Mouse (Mus musculus) limb, embryonic 15.5 days (tissue): Measurements from ENCODE around the gene Atp2b1. TPM values are rescaled to one million over a fixed set of nuclear protein-coding genes. Genes with fewer than 3 reads are reported as not detected.

Source experiments
- ATAC-seq: fragments of 200-750 bp; cut with Nextera tagmentation; 2 replicates; pipeline ENCODE4 v1.8.0; 2017; ENCODE audit warnings: low read depth, moderate TSS enrichment; ENCODE audit not compliant: insufficient number of reproducible peaks, low FRiP score, low TSS enrichment
- H3K27ac ChIP-seq: fragments of 300-500 bp; sonication (generic); 2 replicates; pipeline ENCODE4 v1.5.1; 2015; ENCODE audit warnings: moderate library complexity, mild to moderate bottlenecking, inconsistent platforms
- H3K27me3 ChIP-seq: fragments of 300-500 bp; sonication (generic); 2 replicates; pipeline ENCODE4 v1.6.1; 2015; ENCODE audit warnings: inconsistent platforms
- H3K36me3 ChIP-seq: fragments of 300-500 bp; sonication (generic); 2 replicates; pipeline ENCODE4 v1.6.1; 2015; ENCODE audit warnings: inconsistent platforms
- H3K4me1 ChIP-seq: fragments of 300-500 bp; sonication (generic); 2 replicates; pipeline ENCODE4 v1.6.1; 2015; ENCODE audit warnings: inconsistent platforms
- H3K4me2 ChIP-seq: fragments of 300-500 bp; sonication (generic); 2 replicates; pipeline ENCODE4 v1.6.1; 2015; ENCODE audit warnings: mild to moderate bottlenecking, inconsistent platforms
- H3K4me3 ChIP-seq: fragments of 300-500 bp; sonication (generic); 2 replicates; pipeline ENCODE4 v1.5.1; 2015; ENCODE audit warnings: mild to moderate bottlenecking, inconsistent platforms
- H3K9ac ChIP-seq: fragments of 300-500 bp; sonication (generic); 2 replicates; pipeline ENCODE4 v1.6.1; 2015; ENCODE audit warnings: inconsistent platforms
- H3K9me3 ChIP-seq: fragments of 300-500 bp; sonication (generic); 2 replicates; pipeline ENCODE4 v1.6.1; 2016; ENCODE audit warnings: inconsistent platforms
- WGBS: fragments of 180-500 bp; shearing (Covaris S2); methylation state at CpG from one replicate; pipeline ENCODE4 v1.1.7; 2015; 5-methylcytosine and 5-hydroxymethylcytosine counted together
- polyA plus RNA-seq: library from polyadenylated mRNA; unstranded; fragments of >200 nt; fragmentation: Nextera tagmentation; extraction: Ambion mirVana; gene quantifications from 2 replicates; pipeline ENCODE4 v1.2.1, GENCODE M21; 2015

Gene Atp2b1
- 132 and 139 TPM in 2 replicates for polyA plus RNA-seq

DNA sequence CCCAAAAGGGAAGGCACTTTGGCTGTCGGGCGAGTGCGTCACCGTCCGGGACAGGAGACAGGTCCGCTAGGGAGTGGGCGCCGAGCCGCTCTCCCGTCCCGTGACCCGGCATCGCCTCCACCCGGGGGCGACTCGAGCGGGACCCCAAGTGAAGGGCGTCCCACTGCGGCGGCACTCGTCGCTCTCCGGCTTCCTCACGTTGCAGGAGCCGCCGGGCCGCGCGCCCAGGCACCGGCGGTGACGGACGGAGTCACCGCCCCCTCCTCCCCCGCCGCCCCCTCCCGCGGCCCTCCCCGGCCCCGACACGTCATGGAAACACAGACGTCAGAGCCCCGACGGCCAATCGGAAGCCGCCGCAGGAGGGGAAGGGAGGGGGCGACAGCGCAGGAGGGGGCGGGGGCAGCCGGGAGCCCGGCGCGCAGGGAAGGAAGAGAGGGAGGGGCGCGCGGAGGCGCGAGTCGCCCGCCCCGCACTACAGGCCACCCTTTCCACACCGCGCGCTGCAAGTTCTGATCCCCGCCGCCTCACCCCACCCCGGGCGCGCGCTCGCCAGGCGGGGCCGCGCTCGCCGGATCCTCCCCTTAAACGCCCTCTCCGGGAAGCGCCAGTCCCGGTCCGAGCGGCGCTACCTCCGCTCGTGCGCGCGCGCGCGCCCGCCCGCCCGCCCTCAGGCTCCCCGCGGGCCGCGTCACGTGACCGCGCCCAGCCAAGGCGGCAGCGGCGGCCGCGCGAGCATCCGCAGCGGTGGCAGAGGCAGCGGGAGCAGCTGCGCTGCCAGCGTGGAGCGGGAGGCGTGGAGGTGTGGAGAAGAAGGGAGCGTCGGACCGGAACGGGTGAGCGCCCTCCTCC, at the start of gene Atp2b1:
Gene Atp2b1 (plus strand): TSS at position 446 of the 849 bp plus-strand sequence.
- Histone ChIP-seq H3K9ac (peak within 1 kb of the TSS; percentile 78), H3K4me2 (peak within 1 kb of the TSS; percentile 84), H3K36me3 (no peaks in the 10 kb centered on the region), H3K9me3 (no peaks in the 10 kb centered on the region), H3K27me3 (no peaks in the 10 kb centered on the region), H3K4me1 (peaks cover 7% of the 10 kb centered on the region; the same call in 1 of the 2 replicates), H3K27ac (peak within 1 kb of the TSS; percentile 98), H3K4me3 (peak within 1 kb of the TSS; percentile 71)
- under 1% methylated on average over 76 of the region's 120 CpGs for WGBS
- ATAC-seq: peak; percentile 95

DNA sequence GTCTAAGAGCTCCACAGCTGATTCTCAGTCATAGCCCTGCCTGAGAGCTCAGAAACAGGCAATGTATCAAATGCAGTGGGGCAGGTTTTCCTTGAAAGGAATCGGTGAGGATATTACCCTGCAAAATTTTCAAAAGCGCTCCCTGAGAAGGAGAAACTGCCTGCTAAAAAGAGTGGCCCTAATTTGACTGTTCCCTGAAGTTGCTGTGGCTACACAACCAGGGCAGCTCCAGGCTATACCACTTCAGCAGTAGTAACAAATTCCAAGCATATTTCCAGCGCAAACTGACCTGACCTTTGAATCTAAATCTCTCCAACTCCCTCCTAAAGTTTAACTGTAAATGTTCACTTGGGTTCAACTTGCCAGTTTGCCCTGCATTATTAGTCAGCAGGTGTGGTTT, 49.4 kb upstream of the Atp2b1 start:
- no peaks in the 10 kb centered on the region for H3K36me3 ChIP-seq
- H3K9ac ChIP-seq: no peak overlapping the region
- WGBS: 53% methylated on average over 3 of the region's 3 CpGs
- no peak overlapping the region for H3K4me2 ChIP-seq
- no peak for ATAC-seq
- no peaks in the 10 kb centered on the region for H3K27me3 ChIP-seq
- H3K4me3 ChIP-seq: no peak overlapping the region
- H3K9me3 ChIP-seq: no peaks in the 10 kb centered on the region
- no peaks in the 10 kb centered on the region for H3K4me1 ChIP-seq
- no peak overlapping the region for H3K27ac ChIP-seq

DNA sequence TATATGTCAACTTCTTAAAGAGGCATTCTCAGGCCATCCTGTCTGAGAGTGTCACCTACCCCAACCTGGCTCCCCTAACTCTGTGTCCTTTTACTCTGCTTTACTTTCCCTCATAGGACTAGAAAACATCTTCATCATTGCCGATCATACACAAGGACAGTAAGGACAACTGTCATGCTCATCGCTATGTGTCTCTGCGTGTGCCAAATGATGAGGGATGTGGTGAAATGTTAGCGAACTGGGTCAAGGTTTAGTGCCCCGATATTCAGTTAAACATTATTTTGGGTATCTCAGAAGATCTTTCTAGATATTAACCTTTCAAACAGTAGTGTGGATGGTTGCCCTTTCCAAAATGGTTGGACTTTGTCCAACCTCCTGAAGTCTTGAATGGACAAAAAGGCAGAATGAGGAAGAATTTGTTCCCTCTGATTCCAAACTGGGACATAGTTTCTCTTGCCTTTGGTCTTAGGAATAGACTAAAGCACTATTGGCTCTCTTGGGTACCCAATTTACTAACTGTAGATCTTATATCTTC, 47.3 kb upstream of the Atp2b1 start:
- Histone ChIP-seq H3K4me2 (no peak overlapping the region), H3K27me3 (no peaks in the 10 kb centered on the region), H3K4me1 (no peaks in the 10 kb centered on the region), H3K4me3 (no peak overlapping the region), H3K9me3 (no peaks in the 10 kb centered on the region), H3K36me3 (no peaks in the 10 kb centered on the region), H3K27ac (no peak overlapping the region), H3K9ac (no peak overlapping the region)
- no peak for ATAC-seq
- WGBS: 95% methylated on average over 5 of the region's 5 CpGs

DNA sequence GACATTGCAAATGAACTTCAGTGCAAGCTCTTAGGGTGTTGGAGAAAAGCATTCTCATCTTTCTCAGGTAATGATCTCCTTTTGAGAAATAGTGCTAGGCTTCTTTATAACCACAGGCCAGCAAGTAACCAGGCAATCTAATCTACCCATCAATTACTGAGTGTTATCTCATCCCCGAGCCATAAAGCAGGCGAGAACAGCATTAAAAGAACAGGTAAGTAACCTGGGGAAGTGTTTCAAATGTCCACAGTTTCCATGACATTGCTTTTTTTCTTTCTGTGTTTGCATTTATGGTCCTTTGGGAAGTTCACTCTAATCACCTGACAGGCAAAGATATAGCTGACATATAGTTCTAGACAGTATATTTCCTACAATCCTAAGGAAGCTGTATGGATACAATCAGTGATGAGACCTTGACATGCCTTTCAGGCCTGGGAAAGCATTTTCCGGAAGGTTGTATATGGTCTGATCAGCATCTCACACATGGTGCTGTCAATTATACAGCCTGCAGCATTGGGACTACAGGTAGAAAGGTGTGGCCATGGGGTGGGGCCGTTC, 45.8 kb upstream of the Atp2b1 start:
- ATAC-seq: no peak
- H3K27me3 ChIP-seq: no peaks in the 10 kb centered on the region
- H3K36me3 ChIP-seq: no peaks in the 10 kb centered on the region
- H3K4me1 ChIP-seq: no peaks in the 10 kb centered on the region
- H3K4me2 ChIP-seq: no peak overlapping the region
- H3K9ac ChIP-seq: no peak overlapping the region
- WGBS: 76% methylated on average over 4 of the region's 4 CpGs
- H3K9me3 ChIP-seq: no peaks in the 10 kb centered on the region
- no peak overlapping the region for H3K27ac ChIP-seq
- no peak overlapping the region for H3K4me3 ChIP-seq

DNA sequence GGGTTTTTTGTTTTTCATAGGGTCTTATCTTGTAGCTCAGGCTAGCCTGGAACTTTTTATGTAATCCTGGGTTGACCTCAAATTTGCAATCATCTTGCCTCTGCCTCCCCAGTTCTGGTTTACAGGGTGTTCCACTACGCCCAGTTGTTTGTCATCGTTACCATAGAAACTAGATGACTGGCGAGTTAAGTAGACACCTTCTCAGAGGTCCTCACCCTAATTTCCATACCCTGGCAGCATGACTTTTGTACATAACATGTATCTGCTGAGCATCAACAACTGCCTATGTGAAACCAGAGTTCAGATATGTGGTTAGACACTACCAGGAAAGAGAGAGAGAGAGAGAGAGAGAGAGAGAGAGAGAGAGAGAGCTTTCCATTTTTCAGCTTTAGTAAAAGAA, 36.4 kb upstream of the Atp2b1 start:
- 68% methylated on average over 3 of the region's 3 CpGs for WGBS
- Histone ChIP-seq H3K4me1 (no peaks in the 10 kb centered on the region), H3K27me3 (no peaks in the 10 kb centered on the region), H3K36me3 (no peaks in the 10 kb centered on the region), H3K9me3 (no peaks in the 10 kb centered on the region), H3K4me2 (no peak overlapping the region), H3K4me3 (no peak overlapping the region), H3K9ac (no peak overlapping the region), H3K27ac (no peak overlapping the region)
- ATAC-seq: no peak

DNA sequence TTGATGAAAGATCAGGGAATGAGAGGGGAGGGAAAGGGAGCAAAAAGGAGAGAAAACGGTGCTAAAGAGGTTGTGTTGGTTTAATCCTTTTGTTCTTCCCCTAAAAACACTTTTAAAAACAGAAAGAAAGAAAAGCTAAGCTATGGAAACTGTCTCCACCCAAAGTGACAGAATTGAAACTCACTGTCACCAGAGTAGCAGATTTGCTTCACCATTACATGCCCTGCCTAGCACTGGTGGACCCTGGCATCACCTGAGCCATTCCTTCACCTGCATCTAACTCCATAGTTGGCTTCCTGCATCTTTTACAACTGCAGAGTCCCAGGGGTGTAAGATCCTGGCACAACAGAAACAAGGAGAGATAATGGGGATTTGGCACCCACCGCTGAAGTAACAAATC, 35.6 kb upstream of the Atp2b1 start:
- ATAC-seq: no peak
- H3K36me3 ChIP-seq: no peaks in the 10 kb centered on the region
- H3K4me2 ChIP-seq: no peak overlapping the region
- no peaks in the 10 kb centered on the region for H3K27me3 ChIP-seq
- 68% methylated on average over 2 of the region's 2 CpGs for WGBS
- no peaks in the 10 kb centered on the region for H3K4me1 ChIP-seq
- H3K27ac ChIP-seq: no peak overlapping the region
- H3K9ac ChIP-seq: no peak overlapping the region
- no peak overlapping the region for H3K4me3 ChIP-seq
- no peaks in the 10 kb centered on the region for H3K9me3 ChIP-seq

DNA sequence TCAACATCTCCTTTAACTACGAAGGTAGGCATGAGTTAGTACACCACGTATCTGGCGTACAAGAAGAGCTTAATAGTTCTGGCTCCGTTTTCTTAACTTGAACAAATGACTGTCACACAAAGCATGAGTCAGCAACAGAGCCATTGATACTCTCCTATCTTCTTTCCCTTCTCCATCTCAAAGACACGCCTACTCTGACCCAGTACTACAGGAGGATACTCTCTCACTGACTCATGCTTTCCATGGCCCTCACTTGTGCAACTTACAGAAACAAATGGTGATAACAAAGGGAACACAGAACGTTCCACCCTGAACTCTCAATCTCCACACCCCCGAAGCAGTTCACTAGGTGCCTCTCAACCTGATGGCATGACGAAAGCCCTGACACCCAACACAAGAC, 34.1 kb upstream of the Atp2b1 start:
- Histone ChIP-seq H3K4me1 (no peaks in the 10 kb centered on the region), H3K27ac (no peak overlapping the region), H3K4me2 (no peak overlapping the region), H3K36me3 (no peaks in the 10 kb centered on the region), H3K4me3 (no peak overlapping the region), H3K9ac (no peak overlapping the region), H3K9me3 (no peaks in the 10 kb centered on the region), H3K27me3 (no peaks in the 10 kb centered on the region)
- 88% methylated on average over 8 of the region's 8 CpGs for WGBS
- no peak for ATAC-seq

DNA sequence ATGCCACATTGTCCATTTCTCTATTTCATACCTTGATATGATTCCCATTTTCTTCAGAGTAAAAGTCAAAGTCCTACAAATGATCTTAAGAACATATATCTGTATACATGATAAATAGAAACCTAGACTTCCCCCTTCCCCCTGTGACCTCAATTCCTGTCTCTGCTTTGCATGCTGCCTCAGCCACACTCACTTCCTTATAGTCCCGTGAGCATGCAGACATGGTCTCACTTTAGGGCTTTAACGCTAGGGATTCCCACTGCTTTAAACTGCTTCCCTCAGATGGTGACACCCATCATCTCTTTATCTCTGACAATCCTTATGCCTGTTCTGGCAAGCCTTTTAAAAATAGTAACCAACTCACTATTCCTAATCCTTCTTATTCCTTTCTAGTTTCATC, 33.5 kb upstream of the Atp2b1 start:
- Histone ChIP-seq H3K4me3 (no peak overlapping the region), H3K27me3 (no peaks in the 10 kb centered on the region), H3K4me1 (no peaks in the 10 kb centered on the region), H3K27ac (no peak overlapping the region), H3K36me3 (no peaks in the 10 kb centered on the region), H3K4me2 (no peak overlapping the region), H3K9ac (no peak overlapping the region), H3K9me3 (no peaks in the 10 kb centered on the region)
- ATAC-seq: no peak
- 76% methylated on average over 2 of the region's 2 CpGs for WGBS

DNA sequence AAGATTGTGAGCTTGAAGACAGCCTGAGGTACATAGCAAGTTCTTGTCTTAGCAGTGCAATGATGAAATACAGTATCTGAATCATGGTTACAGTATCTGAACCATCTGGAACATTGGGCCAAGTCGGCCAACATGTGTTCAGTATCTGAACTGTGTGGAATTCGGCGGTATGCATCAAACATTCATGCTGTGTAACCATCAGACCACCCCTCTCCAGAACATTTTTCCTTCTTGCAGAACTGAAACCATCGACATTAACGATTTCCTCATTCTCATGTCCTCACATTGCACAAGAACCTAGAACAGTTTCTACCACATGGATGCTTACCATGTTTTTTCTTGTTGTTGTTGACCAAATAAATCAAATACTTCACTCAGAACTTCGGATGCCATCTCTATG, 32.7 kb upstream of the Atp2b1 start:
- Histone ChIP-seq H3K4me2 (no peak overlapping the region), H3K9me3 (no peaks in the 10 kb centered on the region), H3K36me3 (no peaks in the 10 kb centered on the region), H3K27me3 (no peaks in the 10 kb centered on the region), H3K4me3 (no peak overlapping the region), H3K27ac (no peak overlapping the region), H3K9ac (no peak overlapping the region), H3K4me1 (no peaks in the 10 kb centered on the region)
- WGBS: 77% methylated on average over 6 of the region's 6 CpGs
- ATAC-seq: no peak

DNA sequence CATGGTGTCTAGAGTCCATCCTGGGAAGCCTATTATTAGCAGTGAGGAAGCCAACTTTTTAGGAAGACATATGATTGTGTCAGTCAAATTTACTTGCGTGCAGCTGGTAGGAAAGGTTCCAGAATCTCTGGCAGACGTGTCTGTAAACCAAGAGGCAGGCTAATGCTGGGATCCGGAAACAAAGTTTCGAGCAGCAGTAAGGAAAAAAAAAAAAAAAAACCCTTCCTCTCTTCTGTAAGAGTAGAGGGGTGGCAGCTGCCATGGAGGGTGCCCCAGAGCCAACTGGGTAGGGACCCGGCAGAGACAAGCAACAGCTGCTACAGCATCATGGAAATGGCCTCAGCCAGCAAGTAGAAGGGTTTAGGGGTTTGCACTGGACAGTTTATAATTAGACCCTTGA, 31.6 kb upstream of the Atp2b1 start:
- Histone ChIP-seq H3K9ac (no peak overlapping the region), H3K4me1 (no peaks in the 10 kb centered on the region), H3K27me3 (no peaks in the 10 kb centered on the region), H3K4me2 (no peak overlapping the region), H3K27ac (no peak overlapping the region), H3K4me3 (no peak overlapping the region), H3K9me3 (no peaks in the 10 kb centered on the region), H3K36me3 (no peaks in the 10 kb centered on the region)
- 72% methylated on average over 5 of the region's 5 CpGs for WGBS
- ATAC-seq: peak; percentile 61; the same call in 1 of the 2 replicates

DNA sequence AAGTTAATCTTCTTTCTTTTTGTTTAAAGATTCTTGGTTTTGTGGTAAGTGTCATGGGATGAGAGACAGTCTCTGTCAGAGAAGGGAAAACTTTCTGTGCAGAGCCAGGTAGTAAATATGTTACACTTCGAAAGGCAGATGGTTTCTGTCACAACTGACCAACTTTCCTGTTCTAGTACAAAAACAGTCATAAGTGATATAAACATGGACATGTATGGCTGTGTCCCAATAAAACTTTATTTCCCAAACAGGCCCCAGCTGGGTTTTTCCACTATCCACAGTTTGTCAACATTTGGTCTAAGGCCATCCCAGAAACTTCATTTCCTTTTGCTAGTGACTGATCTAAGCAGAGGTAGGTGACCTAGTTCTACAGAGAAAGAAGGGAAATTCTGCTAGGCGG, 29.8 kb upstream of the Atp2b1 start:
- no peaks in the 10 kb centered on the region for H3K27me3 ChIP-seq
- no peaks in the 10 kb centered on the region for H3K4me1 ChIP-seq
- no peaks in the 10 kb centered on the region for H3K36me3 ChIP-seq
- no peak for ATAC-seq
- no peak overlapping the region for H3K4me3 ChIP-seq
- no peak overlapping the region for H3K4me2 ChIP-seq
- no peak overlapping the region for H3K9ac ChIP-seq
- WGBS: 84% methylated on average over 2 of the region's 2 CpGs
- H3K27ac ChIP-seq: no peak overlapping the region
- H3K9me3 ChIP-seq: no peaks in the 10 kb centered on the region

DNA sequence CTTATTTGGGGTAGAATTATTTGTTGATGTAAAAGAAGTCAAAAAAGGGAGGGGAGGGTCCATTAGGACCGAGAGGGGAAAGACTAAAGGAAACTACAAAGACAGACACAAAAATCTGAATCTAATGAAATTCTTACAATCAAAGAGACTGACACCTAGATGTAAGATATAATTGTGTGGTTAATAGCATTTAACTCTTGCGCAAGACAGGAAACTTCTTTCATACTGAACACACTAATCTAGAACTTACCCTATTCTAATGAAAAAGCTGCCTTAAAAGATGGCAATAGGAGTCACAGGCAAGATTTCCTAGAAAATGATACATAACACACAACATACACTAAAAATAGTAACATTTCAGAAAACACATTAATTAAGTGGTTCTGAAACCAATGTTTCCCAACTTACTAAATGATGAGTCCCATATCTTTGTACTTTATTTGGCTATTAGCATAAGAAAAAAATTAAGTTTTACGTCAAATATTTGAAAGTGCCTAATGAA, 27.4 kb upstream of the Atp2b1 start:
- 89% methylated on average over 3 of the region's 3 CpGs for WGBS
- no peaks in the 10 kb centered on the region for H3K4me1 ChIP-seq
- H3K36me3 ChIP-seq: no peaks in the 10 kb centered on the region
- no peaks in the 10 kb centered on the region for H3K9me3 ChIP-seq
- H3K27ac ChIP-seq: no peak overlapping the region
- no peaks in the 10 kb centered on the region for H3K27me3 ChIP-seq
- H3K9ac ChIP-seq: no peak overlapping the region
- no peak for ATAC-seq
- H3K4me3 ChIP-seq: no peak overlapping the region
- no peak overlapping the region for H3K4me2 ChIP-seq
